Mouse (Mus musculus): ENCODE measurements around the gene Ubn2.
"Not testable (repeated sequence)": the region's sequence is repeated elsewhere in the genome, so short reads cannot be mapped to it uniquely, and the experiment has no call there.

The Ubn2 gene

DNA sequence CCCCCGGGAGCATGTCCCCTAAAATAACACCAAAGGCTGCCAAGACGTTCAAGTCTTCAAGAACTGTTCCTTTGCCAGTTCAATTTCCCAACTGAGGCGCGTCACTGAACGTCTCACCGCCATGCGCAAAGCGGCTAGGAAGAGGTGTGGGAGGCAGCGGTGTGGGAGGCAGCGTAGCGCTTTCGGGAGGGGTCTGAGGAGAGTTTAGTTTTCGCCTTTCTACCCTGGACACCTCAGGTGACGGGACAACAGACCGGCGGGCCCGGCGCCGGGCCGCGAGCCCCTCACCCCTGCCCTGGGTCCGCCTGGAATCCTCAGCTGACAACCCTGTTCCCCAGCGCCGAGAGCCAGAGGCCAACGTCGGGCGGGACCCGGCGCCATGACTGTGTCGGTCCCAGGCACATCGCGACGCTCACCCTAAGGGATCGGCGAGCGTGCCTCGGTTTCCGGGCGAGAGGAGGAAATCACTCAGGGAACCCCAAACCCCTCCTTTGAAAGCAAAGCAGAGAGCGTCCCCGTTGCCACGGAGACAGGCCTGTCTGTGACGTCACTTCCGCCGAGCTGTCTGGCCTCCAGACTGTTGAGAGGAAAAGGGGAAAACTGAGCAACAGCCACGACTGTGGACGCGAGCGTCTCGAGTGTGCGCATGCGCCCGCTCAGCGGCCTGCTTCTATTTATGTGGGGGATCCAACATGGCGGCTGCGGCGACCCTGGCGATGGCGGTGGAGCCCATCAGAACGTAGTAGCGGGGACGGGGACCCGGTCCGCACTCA, at the start of gene Ubn2:
Gene Ubn2 (plus strand): TSS at position 690 of the 773 bp plus-strand sequence.
- peak; percentile 100 for DNase-seq (ENCODE audit: low read depth, low spot score)

DNA sequence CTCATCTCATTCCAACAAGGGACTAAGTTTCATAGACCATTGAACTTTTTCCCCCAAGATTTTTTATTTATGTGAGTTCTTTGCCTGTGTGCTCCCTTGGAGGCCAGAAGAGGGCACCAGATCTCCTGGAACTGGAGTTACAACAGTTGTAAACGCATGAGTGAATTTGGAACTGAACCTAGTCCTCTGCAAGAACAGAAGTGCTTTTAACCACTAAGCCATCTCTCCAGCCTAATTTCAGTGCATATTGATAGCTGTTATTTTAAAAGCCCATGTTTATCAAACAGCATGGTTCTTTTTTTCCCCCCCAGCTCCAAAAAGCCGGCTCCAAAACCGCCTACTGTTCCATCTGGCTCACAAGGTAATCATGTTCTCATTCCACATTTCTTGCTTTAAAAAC, 44.1 kb upstream of the Ubn2 start:
- peak; percentile 73 for DNase-seq (ENCODE audit: low read depth, low spot score)

- DNase-seq (ENCODE audit: low read depth, low spot score), result peak; percentile 30
Observed at GRCm38 (mm10) chr6:38432457-38432856, 1.3 kb upstream of the Ubn2 start.

GRCm38 (mm10) chr6:38434055-38435023, 589 bp downstream of the Ubn2 start:
- peak; percentile 63 for DNase-seq (ENCODE audit: low read depth, low spot score)

DNA sequence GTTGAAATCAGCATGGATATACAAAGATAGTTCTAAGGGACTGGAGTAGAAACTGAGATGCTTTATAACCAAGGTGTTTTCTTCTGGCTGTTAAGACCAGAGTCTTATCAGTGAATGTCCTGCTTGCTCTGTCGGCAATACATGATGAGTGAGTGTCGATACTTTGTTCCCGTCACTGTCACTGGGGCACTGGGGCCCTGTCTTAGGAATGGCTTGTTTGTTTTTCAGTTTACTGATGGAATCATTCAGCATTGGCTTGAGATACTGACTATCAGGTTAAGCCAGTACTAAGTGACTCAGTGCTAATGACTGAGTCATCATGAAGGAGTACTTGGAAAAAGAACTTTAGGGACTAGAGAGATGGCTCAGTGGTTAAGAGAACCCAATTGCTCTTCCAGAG, 10.1 kb downstream of the Ubn2 start:
- DNase-seq (ENCODE audit: low read depth, low spot score), result peak; percentile 44

DNA sequence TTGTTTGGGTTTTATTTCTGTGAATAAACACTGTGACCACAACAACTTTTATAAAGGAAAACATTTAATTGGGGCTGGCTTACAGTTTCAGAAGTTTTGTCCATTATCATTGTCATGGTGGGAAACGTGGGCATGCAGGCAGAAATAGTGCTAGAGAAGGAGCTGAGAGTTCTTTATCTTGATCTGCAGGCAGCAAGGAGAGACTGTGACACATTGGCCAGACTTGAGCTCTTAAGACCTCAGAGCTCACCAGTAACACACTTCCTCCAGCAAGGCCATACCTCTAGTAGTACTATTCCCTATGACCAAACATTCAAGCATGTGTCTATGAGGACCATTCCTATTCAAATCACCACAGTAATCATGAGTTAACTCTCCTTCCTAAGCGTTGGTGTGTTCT, 14.5 kb downstream of the Ubn2 start:
- DNase-seq (ENCODE audit: low read depth, low spot score), result no peak

- no peak for DNase-seq (ENCODE audit: low read depth, low spot score)
Observed at GRCm38 (mm10) chr6:38453049-38453448, 19.3 kb downstream of the Ubn2 start.

GRCm38 (mm10) chr6:38456425-38456824, 22.7 kb downstream of the Ubn2 start:
- not testable (repeated sequence) for DNase-seq (ENCODE audit: low read depth, low spot score)

GRCm38 (mm10) chr6:38458075-38458474, 24.3 kb downstream of the Ubn2 start:
- DNase-seq (ENCODE audit: low read depth, low spot score), result no peak

DNA sequence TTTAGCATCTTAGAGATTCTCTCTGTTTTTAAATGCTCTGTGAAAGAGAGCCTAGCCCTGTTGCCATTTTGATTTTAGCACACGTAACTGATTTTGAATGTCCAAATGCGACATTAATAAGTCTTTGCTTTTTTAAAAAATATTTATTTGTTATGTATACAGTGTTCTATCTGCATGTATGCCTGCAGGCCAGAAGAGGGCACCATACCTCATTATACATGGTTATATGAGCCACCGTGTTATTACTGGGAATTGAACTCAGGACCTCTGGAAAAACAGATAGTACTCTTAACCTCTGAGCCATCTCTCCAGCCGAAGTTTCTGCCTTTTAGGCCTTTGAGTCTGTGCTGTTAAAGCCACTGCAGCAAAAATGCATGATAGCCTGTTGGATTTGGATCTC, 35.8 kb downstream of the Ubn2 start:
- DNase-seq (ENCODE audit: low read depth, low spot score), result peak; percentile 38

DNA sequence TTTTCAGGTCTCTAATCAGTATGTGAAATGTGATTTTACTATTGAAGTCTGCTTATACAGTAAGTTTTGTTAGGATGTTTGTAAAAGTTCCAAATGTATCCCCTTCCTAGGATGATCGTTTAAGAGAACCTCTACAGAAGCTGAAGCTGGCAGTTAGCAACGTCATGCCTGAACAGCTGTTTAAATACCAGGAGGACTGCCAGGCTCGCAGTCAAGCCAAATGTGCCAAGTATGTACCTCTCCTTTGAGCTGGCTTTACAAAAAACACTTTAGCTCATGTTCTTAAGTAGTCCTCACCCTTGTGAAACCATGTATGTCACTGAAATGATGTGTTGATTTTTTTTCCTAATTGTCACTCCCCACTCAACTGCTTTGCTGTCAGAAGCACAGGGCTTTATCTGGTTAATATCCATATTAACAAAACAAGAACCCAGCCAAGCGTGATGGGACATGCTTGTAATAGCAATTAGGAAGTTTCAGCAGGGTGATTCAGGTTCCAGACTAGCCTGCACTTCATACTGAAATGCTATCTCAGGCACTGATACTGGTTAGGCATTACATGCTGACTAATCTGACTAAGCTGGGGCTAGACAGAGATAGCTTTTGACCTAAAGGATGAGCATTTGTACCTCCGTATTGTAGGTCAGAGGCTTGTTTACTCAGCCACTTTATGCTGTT, 48.1 kb downstream of the Ubn2 start:
- DNase-seq (ENCODE audit: low read depth, low spot score), result no peak

- peak; percentile 75 for DNase-seq (ENCODE audit: low read depth, low spot score)
Observed at GRCm38 (mm10) chr6:38492550-38492949, 58.8 kb downstream of the Ubn2 start.

DNA sequence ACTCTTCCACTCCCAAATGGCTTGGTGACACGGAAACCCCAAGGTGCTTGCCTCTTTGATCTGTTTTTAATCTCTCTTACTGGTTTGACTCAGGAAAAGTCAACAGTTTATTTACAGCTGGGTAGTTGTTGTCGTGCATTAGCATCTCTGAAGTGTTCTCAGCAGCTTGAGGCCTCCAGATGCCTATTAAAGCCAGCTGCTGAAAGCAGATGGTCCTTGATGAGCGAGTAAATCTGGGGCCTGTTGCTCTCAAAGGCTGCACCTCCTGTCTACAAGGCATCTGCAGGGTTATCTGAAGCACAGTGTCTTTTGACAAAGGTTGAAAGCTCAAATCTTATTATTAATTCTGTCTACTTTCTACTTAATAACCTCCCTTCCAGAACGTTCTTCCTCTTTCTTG, 61.9 kb downstream of the Ubn2 start:
- no peak for DNase-seq (ENCODE audit: low read depth, low spot score)

- DNase-seq (ENCODE audit: low read depth, low spot score), result peak; percentile 36
Observed at GRCm38 (mm10) chr6:38512096-38512495, 78.3 kb downstream of the Ubn2 start.

- DNase-seq (ENCODE audit: low read depth, low spot score), result no peak
Observed at GRCm38 (mm10) chr6:38512830-38513229, 79.1 kb downstream of the Ubn2 start.

DNA sequence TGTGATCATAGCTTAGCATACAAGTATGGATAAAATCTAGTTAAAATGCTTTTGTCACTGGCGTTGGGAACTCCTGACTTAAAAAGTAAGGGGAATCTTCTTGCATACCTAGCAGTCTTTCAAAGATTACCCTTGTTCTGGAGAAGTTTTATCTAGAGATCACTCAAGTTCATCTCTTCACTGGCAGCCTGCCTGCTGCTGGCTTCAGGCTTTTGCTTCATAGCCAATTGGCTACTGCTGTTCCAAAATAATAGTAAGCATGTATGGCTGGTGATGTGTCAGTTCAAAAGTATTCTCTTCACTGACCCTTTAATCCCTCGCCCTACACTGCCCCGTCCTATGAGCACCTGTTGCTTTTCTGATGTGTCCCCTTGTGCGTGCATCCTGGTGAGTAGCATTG, 81.5 kb downstream of the Ubn2 start:
- DNase-seq (ENCODE audit: low read depth, low spot score), result no peak

DNA sequence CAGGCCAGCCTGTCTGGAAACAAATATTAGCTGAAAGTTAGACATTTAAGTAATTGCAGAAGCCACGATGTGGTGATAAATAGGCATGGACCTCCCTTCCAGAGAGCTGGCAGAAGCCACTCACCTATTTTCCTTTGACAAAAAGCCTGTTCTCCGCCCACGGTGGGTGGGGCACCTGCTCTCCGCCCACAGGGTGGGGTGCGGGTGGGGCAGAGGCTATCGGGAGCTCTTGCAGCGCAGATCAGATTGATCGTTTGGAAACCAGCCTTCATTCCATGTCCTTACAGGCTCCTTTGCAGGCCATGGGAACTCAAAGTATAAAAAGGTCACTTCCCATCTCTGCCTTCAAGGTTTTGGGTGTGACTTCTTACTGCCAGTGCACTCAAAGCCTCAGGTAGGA, 90.1 kb downstream of the Ubn2 start:
- DNase-seq (ENCODE audit: low read depth, low spot score), result no peak

DNA sequence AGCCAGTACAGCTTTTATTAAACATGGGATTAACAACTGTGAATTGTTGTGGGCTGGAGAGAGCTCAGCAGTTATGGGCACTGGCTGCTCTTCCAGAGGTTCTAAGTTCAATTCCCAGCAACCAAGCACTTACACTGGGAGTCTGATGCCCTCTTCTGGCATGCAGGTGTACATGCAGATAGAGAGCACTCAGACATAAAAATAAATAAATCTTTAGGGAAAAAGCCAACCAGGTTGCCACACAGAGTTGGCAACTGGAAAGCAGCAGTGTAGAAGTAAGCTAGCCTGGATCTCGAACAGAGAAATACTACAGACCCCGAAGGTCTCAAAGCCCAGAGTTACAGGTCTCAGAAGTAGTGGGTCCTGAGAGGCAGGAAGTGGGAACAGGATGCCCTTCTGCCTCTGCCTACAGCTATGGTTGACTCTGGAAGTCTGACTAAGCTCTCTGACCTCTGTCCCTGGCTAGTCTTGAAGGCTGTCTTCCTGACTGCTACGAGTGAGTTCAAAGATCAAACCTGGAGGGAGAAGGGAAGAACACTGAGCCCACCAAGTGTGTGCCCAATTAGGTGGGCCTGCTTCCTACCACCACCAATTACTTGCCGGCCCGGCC, 97.6 kb downstream of the Ubn2 start:
- DNase-seq (ENCODE audit: low read depth, low spot score), result peak; percentile 84

GRCm38 (mm10) chr6:38532500-38533420, 99.0 kb downstream of the Ubn2 start:
- peak; percentile 46 for DNase-seq (ENCODE audit: low read depth, low spot score)

Measured in 3T3-L1 (cell line).